Mouse (Mus musculus) erythroid progenitor cell, adult 5-6 weeks (primary cell): ENCODE data around the gene Prrg2. TPM values are rescaled to one million over a fixed set of nuclear protein-coding genes. Genes with fewer than 3 reads are reported as not detected.
A peak's percentile ranks its signal among the peaks of the same experiment; 100 is the strongest.
"Not testable (repeated sequence)": the region's sequence is repeated elsewhere in the genome, so short reads cannot be mapped to it uniquely, and the experiment has no call there.

Experiments
- ATAC-seq: replicated peaks from 2 replicates; pipeline ENCODE4 v1.8.0; 2016; ENCODE audit warnings: moderate number of reproducible peaks, mild to moderate bottlenecking, moderate TSS enrichment, inconsistent platforms; ENCODE audit not compliant: poor library complexity, low FRiP score, severe bottlenecking
- total RNA-seq, 2 experiments: library from RNA; stranded (forward) in 1 of 2; stranded (reverse) in 1 of 2; fragments of 150-400 nt in 1 of 2; fragments of 186-747, 209-891 nt in 1 of 2; gene quantifications; 2 replicates each; pipeline versions ENCODE4 v1.2.3 to v1.2.4; 2015 to 2017; ENCODE audit warnings: low replicate concordance in 2 of 2

Gene Prrg2
- total RNA-seq (2015; ENCODE audit: low replicate concordance), result 2.9 and 8.8 TPM in 2 replicates
- total RNA-seq (2017; ENCODE audit: low replicate concordance), result 0.91 and 6.8 TPM in 2 replicates

DNA sequence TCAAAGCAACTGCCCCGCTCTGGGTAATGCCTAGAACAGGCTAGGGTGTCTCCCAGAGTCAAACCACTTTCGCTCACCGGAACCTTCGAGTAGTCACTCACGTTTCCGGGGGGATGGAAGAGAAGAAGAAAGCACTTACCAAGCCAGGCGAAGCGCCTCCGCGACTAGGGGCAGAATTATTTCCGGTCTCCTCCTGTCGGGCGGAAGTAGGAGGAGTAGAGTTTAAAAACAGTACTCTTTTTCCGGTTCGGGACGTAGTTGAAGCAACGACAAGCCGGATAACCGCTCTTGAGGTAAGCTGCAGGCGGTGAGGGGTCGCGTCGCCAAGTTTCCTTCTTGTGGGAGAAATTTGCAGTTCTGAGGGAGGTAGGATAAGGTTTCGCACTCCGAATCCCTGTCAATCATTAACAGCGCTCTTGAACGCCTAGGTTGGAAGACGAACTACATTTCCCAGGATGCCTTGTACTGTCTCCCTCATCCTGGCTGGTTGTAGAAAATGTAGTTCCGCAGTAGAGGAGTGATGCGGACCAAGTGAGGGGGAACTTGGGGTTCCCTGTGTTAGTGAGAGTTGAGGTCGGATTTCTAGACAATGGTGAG is at the start of gene Prrg2, which contains the start of gene Nosip:
Gene Prrg2, minus strand, starts transcription at position 439 of the 597 bp plus-strand sequence.
Gene Nosip, plus strand, starts transcription at position 191 of the 597 bp plus-strand sequence.
- ATAC-seq, result peak; percentile 96

DNA sequence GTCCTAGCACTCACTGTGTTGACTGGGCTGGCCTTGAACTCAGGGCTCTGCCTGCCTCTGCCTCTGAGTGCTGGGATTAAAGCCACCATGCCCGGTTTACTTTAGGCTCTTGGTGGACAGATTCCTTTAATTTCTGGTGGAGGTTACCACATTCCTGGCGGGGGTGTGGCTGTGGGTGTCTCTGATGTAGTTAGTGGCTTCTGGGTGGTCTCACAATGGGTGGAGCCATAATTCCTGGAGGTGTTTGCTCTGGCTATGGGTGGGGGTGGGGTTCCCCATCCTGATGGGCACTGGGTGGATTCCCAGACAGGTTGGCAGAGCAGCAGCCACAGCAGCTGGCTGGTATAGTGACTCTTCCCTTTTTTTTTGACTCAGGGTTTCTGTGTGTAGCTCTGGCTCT is 49.5 kb upstream of the Prrg2 start:
- no peak for ATAC-seq

DNA sequence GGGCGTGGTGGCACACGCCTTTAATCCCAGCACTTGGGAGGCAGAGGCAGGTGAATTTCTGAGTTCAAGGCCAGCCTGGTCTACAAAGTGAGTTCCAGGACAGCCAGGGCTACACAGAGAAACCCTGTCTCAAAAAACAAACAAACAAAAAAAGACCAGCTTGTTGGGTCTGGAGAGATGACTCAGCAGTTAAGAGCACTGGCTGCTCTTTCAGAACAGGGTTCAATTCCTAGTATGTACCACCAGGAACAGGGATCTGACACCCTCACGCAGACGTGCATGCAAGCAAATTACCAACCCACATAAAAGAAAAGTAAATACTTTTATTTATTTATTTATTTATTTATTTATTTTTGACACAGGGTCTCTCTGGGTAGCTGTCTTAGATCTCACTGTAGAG is 47.6 kb upstream of the Prrg2 start:
- ATAC-seq, result not testable (repeated sequence)

DNA sequence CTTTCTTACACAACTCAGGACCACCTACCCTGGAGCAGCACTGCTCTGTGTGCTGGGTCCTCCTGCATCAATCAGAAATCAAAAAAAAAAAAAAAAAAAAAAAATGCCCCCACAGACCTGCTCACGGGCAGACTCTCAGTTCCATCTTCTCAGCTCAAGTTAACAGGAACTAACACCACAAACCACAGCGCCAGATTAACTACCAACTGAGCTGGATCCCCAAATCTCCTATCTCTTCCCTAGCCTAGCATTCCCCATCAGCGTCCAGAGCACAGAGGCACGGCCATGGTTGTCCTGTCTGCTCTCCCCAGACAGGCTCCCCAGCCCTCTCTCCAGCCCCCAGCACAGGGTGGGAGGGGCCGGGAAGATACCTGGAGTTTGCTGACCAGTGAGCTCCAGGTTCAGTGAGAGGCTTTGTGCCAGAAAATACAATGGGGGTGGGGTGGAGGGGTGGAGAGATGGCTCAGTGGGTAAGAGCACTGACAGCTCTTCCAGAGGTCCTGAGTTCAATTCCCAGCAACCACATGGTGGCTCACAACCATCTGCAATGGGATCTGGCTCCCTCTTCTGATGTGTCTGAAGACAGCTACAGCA is 44.7 kb upstream of the Prrg2 start:
- ATAC-seq, result no peak

DNA sequence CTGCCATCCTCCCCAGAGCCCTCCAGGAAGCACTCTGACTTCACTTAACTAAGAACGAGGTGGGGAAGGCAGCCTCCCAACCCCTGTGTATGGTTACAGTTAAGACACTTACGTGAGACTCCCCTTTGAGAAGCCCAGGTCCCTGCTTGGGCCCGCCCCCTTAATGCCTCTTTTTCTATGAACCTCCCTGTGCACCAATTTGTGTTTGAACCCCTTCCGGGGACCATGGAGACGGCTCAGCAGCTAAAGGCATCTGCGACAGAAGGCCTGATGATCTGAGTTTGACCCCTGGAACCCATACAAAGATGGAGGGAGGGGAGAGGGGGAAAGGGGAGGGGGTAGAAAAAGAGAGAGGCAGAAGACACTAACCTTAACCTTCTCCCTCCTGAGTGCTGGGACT is 44.0 kb upstream of the Prrg2 start:
- no peak for ATAC-seq

DNA sequence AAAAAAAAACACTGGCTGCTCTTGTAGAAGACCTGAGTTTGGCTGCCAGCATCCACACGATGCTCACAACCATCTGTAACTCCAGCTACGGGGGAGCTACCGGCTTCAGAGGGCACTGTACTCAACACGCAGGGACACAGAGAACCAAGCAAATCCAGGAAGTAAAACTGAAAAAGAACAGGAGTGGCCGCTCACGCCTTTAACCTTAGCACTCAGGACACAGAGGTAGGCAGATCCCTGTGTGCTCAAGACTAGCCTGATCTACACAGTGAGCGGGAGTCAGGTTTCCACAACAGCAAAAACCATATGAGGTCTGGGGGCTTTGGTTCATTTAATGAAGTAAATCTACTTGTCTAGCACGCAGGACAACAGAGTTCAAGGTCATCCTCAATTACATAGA is 43.0 kb upstream of the Prrg2 start:
- no peak for ATAC-seq

DNA sequence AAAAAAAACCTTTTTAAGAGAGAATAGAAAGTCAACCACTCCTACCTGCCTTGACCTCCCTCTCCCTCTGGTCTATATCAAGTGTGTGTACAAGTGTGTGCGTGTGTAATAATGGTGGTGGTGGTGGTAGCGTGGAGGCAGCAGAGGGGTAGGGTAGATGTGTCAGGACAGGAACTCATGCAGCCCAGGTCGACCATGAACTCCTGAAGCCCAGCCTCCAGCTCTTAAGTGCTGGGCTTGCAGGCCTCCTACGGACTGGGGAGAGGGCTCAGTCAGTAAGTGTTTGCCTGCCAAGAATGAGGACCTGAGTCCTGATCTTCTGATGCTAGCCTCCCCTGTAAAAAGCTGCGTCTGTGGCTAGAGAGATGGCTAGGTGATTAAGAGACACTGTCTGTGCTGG is 42.5 kb upstream of the Prrg2 start:
- no peak for ATAC-seq

DNA sequence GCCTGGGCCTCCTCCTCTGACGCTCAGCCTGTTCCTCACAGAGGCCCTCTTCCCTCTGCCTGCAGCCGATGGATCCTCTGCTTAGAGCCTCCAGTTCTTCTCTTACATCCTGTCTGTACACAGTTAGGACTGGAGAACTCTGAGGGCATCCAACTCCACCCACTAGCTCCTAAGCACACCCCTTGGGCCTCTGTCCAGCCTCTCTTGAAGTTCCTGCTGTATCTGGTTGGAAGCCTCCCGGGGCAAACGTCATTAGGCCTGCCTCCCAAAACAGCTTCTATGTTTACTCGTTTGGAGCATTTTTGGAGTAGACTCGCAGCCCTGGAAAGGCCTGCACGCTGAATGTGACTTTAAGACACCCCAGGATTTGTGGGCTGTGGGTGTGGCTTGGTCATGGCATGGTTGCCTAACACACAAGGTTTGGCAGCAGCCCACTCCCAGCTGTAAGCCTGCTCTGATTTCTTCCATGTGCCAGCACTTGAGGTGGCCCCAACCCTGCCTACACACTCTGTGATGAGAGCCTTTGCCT is 41.2 kb upstream of the Prrg2 start, which contains the start of gene Fcgrt:
Gene Fcgrt, minus strand, starts transcription at position 200 of the 529 bp plus-strand sequence.
- no peak; the same call in 1 of the 2 replicates for ATAC-seq

DNA sequence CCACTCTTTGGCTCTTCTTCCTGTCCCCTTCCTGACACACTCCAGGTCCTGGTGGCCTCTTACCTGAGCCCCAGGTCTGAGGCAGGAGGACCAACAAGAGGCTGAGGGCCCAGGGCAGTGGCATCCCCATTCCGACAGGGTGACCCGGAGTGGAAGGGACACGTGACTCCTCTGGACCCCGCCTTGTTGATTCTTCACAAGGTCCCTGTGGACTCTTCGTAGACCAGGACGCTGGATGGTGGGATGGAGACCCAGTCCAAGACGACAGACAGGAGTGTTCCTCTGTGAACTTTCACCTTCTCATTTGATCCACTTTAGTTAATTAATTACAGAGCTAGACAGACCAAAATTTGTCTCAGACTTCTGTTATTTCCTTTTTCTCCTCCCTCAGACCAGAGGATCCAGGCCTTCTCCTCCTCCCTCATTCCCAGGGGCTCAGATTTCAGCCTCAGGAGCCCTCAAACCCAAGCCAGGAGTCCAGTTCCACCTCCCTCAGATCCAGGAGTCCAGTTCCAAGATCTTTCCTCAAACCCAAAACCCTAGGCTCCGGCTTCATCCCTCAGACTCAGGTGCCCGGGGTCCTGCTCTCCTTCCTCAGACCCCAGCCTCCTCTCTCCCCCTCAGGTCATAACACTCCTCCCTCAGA is 40.6 kb upstream of the Prrg2 start:
- ATAC-seq, result no peak

DNA sequence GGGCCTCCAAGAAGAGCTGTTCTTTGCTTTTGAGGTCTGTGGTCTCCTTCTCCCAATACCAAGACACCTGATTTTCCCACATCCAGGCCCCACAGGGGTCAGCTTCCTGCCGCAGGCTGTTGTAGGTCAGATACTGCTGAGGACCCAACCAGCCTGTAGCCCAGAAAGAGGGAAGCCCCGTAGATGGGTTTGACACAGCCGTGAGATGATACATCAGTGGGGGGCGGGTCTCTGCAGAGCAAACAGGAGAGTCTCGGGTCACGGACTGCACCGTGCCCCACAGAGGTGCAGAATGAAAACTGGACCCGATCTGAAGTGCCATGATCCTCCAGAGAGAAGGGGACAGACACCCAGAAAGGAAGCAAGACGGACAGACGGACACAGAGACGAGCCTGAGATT is 40.0 kb upstream of the Prrg2 start:
- ATAC-seq, result no peak

DNA sequence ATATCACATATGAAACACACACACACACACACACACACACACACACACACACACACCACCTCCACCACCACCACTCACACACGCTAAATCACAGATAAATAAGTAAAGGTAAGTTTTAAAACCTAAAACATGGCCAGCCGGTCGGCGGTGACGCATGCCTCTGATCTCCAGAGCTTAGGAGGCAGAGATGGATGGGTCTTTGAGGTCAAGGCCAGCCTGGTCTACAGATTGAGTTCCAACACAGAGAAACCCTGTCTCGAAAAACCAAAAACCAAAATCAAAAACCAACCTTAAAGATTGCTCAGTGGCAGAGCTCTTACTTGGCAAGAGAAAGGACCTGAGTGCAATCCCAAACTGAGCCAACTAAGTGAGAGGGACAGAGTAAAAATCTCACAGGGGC is 37.6 kb upstream of the Prrg2 start:
- ATAC-seq, result no peak

DNA sequence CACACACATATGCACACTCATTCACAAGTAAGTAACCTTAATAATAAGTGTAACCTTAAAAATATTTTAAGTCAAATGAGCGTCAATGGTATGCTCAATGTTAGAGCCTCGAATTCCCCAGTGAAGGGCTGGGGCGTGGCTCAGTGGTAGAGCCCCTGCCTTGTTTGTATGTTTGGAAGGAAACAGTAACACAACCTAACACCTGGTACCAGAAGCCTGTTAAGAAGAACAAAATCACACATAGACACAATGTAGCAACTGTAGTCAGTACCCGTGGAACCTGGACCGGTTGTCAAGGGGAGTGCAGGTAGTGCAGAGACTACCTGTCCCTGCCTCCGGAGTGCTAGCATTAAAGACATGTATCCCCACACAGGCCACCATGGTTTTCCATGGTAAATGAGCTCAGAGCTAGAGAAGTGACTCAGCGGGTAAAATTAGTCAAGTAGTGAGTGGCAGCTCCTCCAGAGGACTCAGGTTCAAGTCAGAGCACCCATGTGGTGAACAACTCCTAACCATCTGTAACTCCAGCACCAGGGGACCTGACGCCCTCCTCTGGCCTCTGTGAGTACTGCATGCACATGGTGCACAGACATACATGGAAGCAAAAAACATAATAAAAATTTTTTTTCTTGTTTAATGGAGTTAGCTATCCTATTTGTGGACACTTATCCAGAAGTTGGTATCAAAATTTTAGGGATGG is 36.2 kb upstream of the Prrg2 start:
- ATAC-seq, result no peak

DNA sequence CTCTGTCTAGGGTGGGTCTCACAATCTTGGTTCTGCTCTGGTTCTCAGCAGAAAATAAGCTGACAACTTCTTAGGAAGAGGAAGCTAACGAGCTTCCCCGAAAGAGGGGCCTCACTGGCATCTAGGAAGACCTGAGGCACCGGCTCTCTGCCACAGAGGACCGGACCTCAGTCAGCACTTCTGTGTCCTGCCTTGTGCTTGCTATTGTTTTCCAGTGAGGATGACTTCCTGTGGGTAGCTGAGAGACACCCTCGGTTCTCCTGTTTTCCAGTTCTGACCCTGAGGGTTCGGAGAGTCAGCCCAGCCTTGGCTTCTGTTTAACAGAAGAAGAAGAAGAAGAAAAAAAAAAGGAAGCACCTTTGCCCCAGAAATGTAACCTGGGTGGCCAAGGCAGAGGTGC is 35.0 kb upstream of the Prrg2 start:
- ATAC-seq, result no peak

DNA sequence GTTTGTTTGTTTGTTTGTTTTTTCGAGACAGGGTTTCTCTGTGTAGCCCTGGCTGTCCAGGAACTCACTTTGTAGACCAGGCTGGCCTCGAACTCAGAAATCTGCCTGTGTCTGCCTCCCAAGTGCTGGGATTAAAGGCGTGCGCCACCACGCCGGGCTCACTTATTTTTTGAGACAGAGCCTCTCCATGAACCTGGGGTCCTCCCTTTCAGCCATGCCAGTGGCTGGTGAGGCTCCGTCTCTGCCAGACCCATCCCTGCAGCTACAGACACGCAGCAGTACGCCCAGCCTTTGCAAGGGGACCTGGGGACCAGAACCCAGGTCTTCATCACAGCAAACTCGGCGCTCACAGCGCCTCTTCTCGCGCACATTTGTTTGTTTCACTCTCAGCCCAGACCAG is 33.5 kb upstream of the Prrg2 start:
- ATAC-seq, result not testable (repeated sequence)

DNA sequence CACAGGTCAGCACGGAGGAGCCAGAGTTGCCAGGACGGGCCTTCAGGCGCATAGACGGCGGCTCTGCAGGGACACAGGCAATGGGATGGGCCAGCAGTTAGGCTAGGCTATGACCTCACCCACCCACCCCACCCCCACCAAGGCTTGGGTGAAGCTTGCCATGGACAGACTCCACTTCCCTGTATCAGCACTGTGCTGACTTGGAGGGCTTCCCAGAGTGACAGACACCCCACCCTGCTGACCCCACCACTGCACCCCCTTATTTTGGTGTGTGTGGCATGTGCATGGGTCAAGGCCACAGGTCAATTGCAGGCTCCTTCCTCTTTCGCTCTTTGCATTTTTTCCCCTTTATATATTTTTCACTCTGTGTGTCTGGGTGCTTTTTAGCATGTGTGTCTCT is 32.9 kb upstream of the Prrg2 start:
- no peak for ATAC-seq

DNA sequence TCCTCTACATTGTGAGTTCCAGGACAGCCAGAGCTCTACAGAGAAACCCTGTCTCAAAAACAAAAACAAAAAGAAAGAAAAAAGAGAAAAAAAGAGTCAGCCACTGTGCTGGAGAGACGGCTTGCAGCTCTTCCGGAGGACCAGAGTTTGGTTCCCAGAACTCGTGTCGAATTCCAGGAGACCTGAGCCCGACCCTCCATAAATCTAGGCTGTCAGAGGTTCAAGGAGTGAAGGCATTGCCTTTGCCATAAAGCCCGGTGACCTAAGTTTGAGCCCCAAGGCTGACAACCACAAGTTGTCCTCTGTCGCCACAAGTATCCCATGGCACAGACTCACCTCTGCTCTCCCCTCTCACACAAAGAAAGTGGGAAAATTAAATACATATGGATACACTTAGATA is 31.6 kb upstream of the Prrg2 start:
- no peak for ATAC-seq

DNA sequence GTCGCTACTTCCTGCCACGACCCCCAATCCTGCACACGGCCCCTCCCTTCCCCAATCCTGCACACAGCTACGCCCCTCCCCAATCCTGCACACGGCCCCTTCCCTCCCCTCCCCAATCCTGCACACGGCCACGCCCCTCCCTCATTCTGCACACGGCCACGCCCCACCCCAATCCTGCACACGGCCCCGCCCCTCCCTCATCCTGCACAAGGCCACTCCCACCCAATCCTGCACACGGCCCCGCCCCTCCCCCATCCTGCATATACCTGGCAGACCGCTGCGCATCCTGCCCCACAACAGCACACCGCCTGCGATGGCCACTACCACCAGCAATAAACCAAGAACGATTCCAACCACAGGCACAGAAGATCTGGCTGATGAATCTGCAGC is 31.0 kb upstream of the Prrg2 start:
- no peak for ATAC-seq

DNA sequence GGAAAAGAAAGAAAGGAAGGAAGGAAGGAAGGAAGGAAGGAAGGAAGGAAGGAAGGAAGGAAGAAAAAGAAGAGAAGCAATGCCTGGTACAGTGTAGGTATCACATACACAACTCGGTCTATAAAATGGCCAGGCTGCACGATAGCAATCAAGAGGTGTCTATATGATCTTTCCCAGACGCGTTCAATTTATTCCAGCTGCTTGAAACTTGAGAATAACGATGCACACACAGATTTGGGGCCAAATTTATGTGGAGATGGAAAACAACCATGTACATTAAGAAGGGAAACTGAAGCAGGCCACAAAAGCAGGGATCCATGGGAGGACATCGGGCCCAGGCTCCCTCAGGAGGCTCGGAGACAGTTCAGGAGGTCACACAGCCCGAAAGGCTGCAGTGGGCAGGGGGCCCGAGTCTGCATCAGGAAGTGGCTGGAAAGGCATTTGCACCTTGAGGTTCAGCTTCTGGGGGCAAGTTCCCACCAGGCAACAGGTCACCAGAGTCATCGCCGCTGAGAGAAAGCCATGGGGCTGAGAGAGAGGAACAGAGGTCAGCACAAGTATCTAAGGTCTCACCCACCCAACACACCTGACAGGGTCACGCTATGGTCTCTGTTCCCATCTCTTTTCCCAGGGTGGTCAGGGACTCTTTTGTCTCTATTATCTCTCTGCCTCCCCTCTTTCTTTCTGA is 30.5 kb upstream of the Prrg2 start:
- no peak for ATAC-seq

DNA sequence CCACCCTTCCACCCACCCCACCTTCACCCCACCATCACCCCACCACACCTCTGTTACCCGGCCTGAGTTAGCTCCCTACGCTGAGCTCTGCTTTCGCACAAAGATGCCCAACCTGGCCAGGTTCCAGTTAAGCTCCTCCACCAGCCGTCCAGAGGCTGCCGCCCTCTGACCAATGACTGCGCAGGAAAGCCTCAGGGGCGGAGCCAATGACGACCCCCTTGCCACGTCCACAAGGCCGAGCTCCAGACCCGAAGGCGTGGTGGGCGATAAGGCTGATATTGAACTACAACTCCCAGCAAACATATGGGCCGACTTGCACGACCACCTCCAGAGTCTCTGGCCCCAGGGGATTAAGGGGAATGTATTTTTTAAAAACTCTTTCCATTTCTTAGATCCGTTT is 29.6 kb upstream of the Prrg2 start, which contains the start of gene Rcn3:
Gene Rcn3, minus strand, starts transcription at position 174 of the 400 bp plus-strand sequence.
- ATAC-seq, result peak; percentile 59
